Mouse (Mus musculus): Measurements from ENCODE around the gene Notum. TPM values are rescaled to one million over a fixed set of nuclear protein-coding genes. Genes with fewer than 3 reads are reported as not detected.
A peak's percentile ranks its signal among the peaks of the same experiment; 100 is the strongest.

Notum gene
- polyA plus RNA-seq, 1 experiment from 2014 or later = 8.8 TPM

DNA sequence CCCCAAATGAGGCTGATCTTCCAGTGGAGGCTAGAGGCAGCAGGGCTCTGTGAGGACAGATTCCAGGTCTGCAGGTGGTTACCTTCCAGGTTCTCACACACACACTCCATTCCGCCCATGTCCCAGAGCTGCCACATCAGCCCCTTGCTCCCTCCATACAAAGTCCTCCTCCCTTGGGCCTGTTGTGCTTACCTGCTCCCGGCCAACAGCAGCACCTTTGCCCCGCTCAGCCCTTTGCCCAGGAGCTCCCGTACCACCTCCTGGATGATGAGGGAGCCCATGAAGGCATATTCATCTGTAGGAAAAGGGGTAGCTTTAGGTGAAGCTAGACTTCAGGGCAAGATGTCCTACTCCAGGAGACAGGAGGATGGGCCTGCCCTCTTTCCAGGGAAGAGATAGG lies 3.7 kb downstream of the Notum start:
- Histone ChIP-seq H3K27ac (no peak overlapping the region), H3K9ac (replicated peaks) (no peak overlapping the region), H3K9me3 (no peaks in the 10 kb centered on the region), H3K36me3 (no peaks in the 10 kb centered on the region), H3K4me1 (replicated peaks) (peaks cover 26% of the 10 kb centered on the region), H3K4me2 (no peak overlapping the region), H3K27me3 (peaks cover 62% of the 10 kb centered on the region), H3K4me3 (replicated peaks) (no peak overlapping the region)
- WGBS = 90% methylated on average over 4 of the region's 4 CpGs
- ATAC-seq (ENCODE audit: insufficient number of reproducible peaks, insufficient read depth, low FRiP score, low TSS enrichment, low read depth) = no peak

DNA sequence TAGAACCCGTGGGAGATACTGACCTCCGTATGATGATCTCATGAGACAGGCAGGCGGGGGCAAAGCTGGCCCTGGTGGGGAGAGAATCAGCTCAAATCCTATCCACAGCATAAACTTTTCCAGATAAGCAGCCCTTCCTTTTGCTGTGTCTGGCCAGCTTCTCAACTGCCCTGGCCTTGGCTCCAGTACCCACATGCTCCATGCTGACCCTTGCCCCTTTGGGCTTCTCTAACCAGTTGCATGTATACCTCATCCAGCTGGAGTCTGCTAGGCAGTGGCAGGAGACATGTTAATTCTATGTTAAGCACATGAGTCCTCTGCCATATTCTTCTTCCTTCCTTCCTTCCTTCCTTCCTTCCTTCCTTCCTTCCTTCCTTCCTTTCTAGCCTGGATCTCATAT lies 6.2 kb downstream of the Notum start:
- H3K27me3 ChIP-seq = peaks cover 36% of the 10 kb centered on the region
- no peaks in the 10 kb centered on the region for H3K9me3 ChIP-seq
- H3K36me3 ChIP-seq = no peaks in the 10 kb centered on the region
- H3K4me3 ChIP-seq (replicated peaks) = no peak overlapping the region
- peaks cover 9% of the 10 kb centered on the region for H3K4me1 ChIP-seq (replicated peaks)
- no peak for ATAC-seq (ENCODE audit: insufficient number of reproducible peaks, insufficient read depth, low FRiP score, low TSS enrichment, low read depth)
- no peak overlapping the region for H3K27ac ChIP-seq
- no peak overlapping the region for H3K9ac ChIP-seq (replicated peaks)
- 75% methylated on average over 3 of the region's 3 CpGs for WGBS
- H3K4me2 ChIP-seq = no peak overlapping the region

DNA sequence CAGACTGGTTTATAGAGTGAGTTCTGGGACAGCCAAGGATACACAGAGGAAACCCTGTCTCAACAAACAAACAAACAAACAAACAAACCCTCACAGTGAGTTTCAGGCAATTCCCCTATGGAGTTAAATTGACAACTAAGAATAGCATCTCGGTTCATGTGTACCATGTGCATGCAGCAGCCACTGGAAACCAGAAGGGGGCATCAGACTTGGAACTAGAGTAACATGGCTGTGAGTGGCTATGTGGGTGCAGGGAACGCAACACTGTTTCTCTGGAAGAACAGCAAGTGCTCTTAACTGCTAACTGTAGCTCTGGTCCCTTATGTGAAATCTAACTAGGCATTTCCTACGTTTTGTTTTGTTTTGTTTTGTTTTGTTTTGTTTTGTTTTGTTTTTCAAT lies 9.1 kb downstream of the Notum start:
- no peak overlapping the region for H3K27ac ChIP-seq
- 75% methylated on average over 3 of the region's 3 CpGs for WGBS
- no peak overlapping the region for H3K4me2 ChIP-seq
- H3K4me3 ChIP-seq (replicated peaks) = no peak overlapping the region
- peaks cover 22% of the 10 kb centered on the region for H3K27me3 ChIP-seq
- H3K36me3 ChIP-seq = no peaks in the 10 kb centered on the region
- no peaks in the 10 kb centered on the region for H3K9me3 ChIP-seq
- H3K9ac ChIP-seq (replicated peaks) = no peak overlapping the region
- no peak for ATAC-seq (ENCODE audit: insufficient number of reproducible peaks, insufficient read depth, low FRiP score, low TSS enrichment, low read depth)
- peaks cover 10% of the 10 kb centered on the region for H3K4me1 ChIP-seq (replicated peaks)

DNA sequence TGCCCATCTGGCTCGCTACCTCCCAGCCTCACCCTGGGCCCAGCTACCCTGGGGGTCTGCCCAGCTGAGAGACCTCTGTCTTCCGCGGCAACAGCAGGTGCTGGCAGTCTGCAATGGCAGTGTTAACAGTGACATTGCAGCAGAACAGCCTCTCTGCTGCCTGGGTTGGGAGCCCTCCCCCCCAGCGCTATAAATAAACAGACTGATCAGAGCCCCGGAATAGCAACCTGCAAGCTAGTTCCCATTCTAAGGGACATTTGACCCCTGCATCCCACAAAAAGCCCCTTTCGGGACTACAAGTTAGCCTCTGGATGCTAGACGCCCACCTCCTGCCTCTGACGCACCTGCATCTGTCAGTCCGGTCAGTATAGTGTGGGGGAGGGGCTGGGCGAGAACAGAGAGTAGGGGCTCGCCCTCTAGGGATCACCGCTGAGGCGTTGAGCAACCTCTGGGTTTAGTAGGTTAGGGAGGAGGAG lies 12.9 kb downstream of the Notum start, which contains the start of gene Myadml2:
Myadml2 (minus strand) TSS at position 158 of the 476 bp plus-strand sequence.
- ATAC-seq (ENCODE audit: insufficient number of reproducible peaks, insufficient read depth, low FRiP score, low TSS enrichment, low read depth) = no peak
- H3K4me1 ChIP-seq (replicated peaks) = peaks cover 13% of the 10 kb centered on the region
- H3K27me3 ChIP-seq = peaks cover 15% of the 10 kb centered on the region
- no peaks in the 10 kb centered on the region for H3K36me3 ChIP-seq
- WGBS = 5% methylated on average over 13 of the region's 13 CpGs
- peak within 1 kb of the TSS; percentile 48 for H3K4me2 ChIP-seq
- peak within 1 kb of the TSS; percentile 10; the same call in 1 of the 2 replicates for H3K4me3 ChIP-seq (replicated peaks)
- no peaks in the 10 kb centered on the region for H3K9me3 ChIP-seq
- H3K9ac ChIP-seq (replicated peaks) = no peak within 1 kb of the TSS; the same call in 1 of the 2 replicates
- H3K27ac ChIP-seq = no peak within 1 kb of the TSS

DNA sequence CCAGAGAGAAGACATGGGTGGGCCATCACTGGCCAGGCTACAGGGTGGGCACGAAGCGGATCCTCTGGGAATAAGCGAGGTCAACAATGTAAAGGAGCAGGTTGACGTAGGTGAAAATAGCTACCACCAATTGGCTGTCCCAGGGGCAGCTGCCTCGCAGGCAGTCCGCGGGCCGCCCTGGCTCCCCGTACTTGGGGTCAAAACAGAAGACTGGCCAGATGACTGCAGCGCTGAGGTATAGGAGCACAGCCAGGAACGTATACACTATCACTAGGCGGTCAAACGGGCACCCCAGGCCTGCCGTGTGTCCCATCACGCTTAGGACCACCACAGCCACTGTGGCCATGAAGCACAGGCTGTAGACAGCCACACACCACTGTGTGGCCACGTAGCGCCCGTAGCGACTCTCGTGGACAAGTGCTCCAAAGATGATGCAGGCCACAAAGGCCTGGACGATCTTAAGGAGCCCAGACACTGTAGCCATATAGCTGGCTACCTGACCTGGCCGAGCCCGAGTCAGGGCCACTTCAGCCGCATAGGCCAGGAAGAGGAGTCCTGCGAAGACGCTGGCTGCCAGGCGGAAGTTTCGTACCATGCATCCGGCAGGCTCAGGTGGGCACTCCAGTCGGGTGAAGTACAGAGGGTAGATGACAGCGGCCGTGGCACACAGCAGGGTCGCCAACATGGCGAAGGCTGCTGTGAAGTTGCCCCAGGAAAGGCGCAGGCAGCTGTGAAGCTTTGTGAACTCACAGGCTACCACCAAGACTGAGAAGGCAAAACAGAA lies 13.7 kb downstream of the Notum start:
- Histone ChIP-seq H3K9ac (replicated peaks) (no peak overlapping the region), H3K27me3 (peaks cover 15% of the 10 kb centered on the region), H3K27ac (no peak overlapping the region), H3K36me3 (no peaks in the 10 kb centered on the region), H3K4me3 (replicated peaks) (0 out of 2 replicates have a peak overlapping the region, but pooled peaks have one; percentile 10), H3K4me2 (peak overlapping the region; percentile 48), H3K9me3 (no peaks in the 10 kb centered on the region), H3K4me1 (replicated peaks) (peaks cover 21% of the 10 kb centered on the region)
- WGBS = 78% methylated on average over 35 of the region's 35 CpGs
- ATAC-seq (ENCODE audit: insufficient number of reproducible peaks, insufficient read depth, low FRiP score, low TSS enrichment, low read depth) = no peak

DNA sequence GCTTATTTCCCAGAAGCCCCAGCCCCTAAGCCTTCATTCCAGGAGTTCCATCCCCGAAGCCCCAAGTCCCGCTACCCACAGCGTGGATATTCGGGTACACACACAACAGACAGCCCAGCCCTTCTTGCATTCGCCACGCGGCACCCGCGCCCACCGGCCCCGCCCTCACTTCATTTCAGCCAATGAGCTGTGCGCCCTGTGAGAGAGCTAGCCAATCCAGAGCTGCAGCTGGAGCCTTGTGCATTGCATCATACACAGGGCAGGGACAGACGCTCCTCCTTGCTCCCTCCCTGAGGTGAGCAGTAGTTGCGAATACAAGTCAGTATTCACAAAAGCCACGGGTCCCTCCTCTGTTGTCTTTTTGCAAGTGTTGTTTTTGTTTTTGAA lies 17.4 kb downstream of the Notum start, which contains the start of gene Pycr1:
Pycr1 (minus strand) TSS at position 169 of the 387 bp plus-strand sequence.
- Histone ChIP-seq H3K36me3 (no peaks in the 10 kb centered on the region), H3K9me3 (no peaks in the 10 kb centered on the region), H3K9ac (replicated peaks) (peak within 1 kb of the TSS; percentile 61), H3K4me2 (peak within 1 kb of the TSS; percentile 78), H3K27me3 (peaks cover 15% of the 10 kb centered on the region), H3K4me1 (replicated peaks) (peaks cover 25% of the 10 kb centered on the region), H3K27ac (peak within 1 kb of the TSS; percentile 75; the same call in 1 of the 2 replicates), H3K4me3 (replicated peaks) (peak within 1 kb of the TSS; percentile 42)
- WGBS = under 1% methylated on average over 15 of the region's 15 CpGs
- ATAC-seq (ENCODE audit: insufficient number of reproducible peaks, insufficient read depth, low FRiP score, low TSS enrichment, low read depth) = peak; percentile 98

DNA sequence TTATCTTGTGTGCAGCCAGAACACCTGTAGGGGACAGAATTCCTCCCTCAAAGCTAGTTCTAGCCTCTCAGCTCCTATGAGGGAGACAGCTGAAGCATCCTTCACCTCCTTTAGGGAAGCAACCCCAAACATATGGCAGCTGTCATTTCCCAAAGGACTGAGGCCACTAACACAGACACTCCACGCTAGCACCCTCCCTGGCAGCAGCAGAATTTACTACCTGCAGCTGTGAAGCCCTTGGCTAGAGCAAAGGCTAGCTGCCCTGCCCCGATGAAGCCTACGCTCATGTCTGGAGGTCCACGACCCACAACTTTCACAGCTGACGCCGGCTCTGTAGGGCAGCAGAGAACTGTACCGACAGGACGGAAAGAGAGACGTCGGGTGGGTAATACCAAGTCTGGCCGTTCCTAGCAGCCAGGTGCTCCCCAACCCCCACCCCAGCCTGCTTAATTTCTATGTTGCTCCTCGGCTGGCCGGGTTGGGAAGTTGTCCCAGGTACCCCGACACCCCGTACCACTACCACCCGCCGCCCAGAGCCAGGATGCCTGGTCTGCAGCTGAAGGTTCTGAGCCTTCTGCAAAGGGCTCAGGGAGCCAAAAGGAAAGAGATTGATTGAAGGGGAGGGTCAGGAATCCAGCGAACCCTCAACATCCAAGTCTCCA lies 17.9 kb downstream of the Notum start:
- ATAC-seq (ENCODE audit: insufficient number of reproducible peaks, insufficient read depth, low FRiP score, low TSS enrichment, low read depth) = peak; percentile 58
- peaks cover 13% of the 10 kb centered on the region for H3K27me3 ChIP-seq
- H3K4me1 ChIP-seq (replicated peaks) = peaks cover 22% of the 10 kb centered on the region
- H3K9ac ChIP-seq (replicated peaks) = peak overlapping the region; percentile 61
- no peaks in the 10 kb centered on the region for H3K36me3 ChIP-seq
- H3K27ac ChIP-seq = peak overlapping the region; percentile 24; the same call in 1 of the 2 replicates
- H3K4me2 ChIP-seq = peak overlapping the region; percentile 78
- peak overlapping the region; percentile 42 for H3K4me3 ChIP-seq (replicated peaks)
- H3K9me3 ChIP-seq = no peaks in the 10 kb centered on the region
- WGBS = under 1% methylated on average over 18 of the region's 18 CpGs

DNA sequence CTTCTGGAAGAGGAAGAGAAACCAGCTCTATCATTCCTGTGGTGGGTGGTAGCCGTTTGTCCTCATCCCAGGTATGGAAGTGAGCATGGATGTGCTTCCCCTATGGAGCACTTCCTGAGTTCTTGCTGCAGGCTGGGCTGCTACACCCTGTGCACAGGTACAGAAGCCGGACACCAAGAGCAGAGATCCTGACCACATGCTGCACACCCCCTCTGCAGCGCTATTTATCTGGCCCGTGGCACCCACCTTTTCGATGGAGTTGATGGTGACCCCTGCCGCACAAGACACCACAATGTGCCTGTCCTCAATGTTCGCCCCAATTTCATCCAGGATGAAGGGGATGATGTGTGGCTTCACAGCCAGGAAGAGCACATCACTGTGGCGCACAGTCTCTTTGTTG lies 19.1 kb downstream of the Notum start:
- Histone ChIP-seq H3K4me3 (replicated peaks) (no peak overlapping the region), H3K27me3 (peaks cover under 1% of the 10 kb centered on the region; the same call in 1 of the 2 replicates), H3K9ac (replicated peaks) (no peak overlapping the region; the same call in 1 of the 2 replicates), H3K36me3 (no peaks in the 10 kb centered on the region), H3K4me2 (peak overlapping the region; percentile 78; the same call in 1 of the 2 replicates), H3K4me1 (replicated peaks) (peaks cover 14% of the 10 kb centered on the region), H3K9me3 (no peaks in the 10 kb centered on the region), H3K27ac (no peak overlapping the region)
- 79% methylated on average over 8 of the region's 8 CpGs for WGBS
- ATAC-seq (ENCODE audit: insufficient number of reproducible peaks, insufficient read depth, low FRiP score, low TSS enrichment, low read depth) = no peak

DNA sequence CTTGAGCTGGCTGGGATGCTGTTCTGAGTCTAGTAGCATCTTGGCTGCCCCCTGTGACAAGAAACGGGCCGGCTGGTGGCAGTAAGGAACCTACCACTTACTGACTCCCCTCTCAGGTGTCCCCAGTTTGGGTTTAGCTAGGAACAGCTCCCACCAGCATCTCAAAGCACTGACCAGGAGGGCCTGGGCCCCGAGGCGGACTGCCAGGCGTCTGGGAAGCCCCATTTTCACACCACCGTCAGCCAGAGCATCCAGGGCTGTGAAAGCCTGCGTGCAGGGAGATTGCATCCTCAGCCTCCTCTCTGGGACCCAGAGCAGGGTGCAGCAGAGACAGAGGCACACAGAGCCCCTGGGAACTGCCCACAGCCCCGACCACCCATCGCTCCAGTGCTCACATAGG lies 19.7 kb downstream of the Notum start:
- Histone ChIP-seq H3K36me3 (no peaks in the 10 kb centered on the region), H3K9ac (replicated peaks) (peak overlapping the region; percentile 27; the same call in 1 of the 2 replicates), H3K9me3 (no peaks in the 10 kb centered on the region), H3K4me2 (peak overlapping the region; percentile 4; the same call in 1 of the 2 replicates), H3K4me3 (replicated peaks) (0 out of 2 replicates have a peak overlapping the region, but pooled peaks have one; percentile 2), H3K27ac (no peak overlapping the region), H3K4me1 (replicated peaks) (peaks cover 14% of the 10 kb centered on the region), H3K27me3 (no peaks in the 10 kb centered on the region; the same call in 1 of the 2 replicates)
- 44% methylated on average over 9 of the region's 9 CpGs for WGBS
- ATAC-seq (ENCODE audit: insufficient number of reproducible peaks, insufficient read depth, low FRiP score, low TSS enrichment, low read depth) = no peak

DNA sequence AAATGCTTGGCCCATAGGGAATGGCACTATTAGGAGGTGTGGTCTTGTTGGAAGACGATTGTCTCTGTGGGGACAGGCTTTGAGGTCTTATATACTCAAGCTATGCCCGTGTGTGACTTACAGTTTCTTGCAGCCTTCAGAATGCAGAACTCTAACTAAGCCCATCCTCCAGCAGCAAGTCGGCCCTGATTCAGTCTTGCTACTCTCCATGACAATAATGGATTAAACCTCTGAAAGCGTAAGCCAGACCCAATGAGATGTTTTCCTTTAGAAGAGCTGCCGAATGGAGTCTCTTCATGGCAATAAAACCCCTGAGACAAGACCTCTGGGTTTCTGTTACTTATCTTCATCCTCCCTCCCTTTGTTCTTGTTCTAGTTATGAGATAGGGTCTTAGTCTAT lies 26.2 kb downstream of the Notum start:
- H3K27ac ChIP-seq = no peak overlapping the region
- ATAC-seq (ENCODE audit: insufficient number of reproducible peaks, insufficient read depth, low FRiP score, low TSS enrichment, low read depth) = no peak
- H3K9me3 ChIP-seq = no peaks in the 10 kb centered on the region
- peaks cover 26% of the 10 kb centered on the region for H3K4me1 ChIP-seq (replicated peaks)
- H3K36me3 ChIP-seq = peaks cover under 1% of the 10 kb centered on the region; the same call in 1 of the 2 replicates
- H3K27me3 ChIP-seq = no peaks in the 10 kb centered on the region
- no peak overlapping the region for H3K9ac ChIP-seq (replicated peaks)
- H3K4me2 ChIP-seq = no peak overlapping the region
- H3K4me3 ChIP-seq (replicated peaks) = no peak overlapping the region
- 85% methylated on average over 5 of the region's 5 CpGs for WGBS

All from limb, embryonic 12.5 days (tissue).